ENCODE assay signal across 8 mouse cellular contexts in the genomic region with DNA sequence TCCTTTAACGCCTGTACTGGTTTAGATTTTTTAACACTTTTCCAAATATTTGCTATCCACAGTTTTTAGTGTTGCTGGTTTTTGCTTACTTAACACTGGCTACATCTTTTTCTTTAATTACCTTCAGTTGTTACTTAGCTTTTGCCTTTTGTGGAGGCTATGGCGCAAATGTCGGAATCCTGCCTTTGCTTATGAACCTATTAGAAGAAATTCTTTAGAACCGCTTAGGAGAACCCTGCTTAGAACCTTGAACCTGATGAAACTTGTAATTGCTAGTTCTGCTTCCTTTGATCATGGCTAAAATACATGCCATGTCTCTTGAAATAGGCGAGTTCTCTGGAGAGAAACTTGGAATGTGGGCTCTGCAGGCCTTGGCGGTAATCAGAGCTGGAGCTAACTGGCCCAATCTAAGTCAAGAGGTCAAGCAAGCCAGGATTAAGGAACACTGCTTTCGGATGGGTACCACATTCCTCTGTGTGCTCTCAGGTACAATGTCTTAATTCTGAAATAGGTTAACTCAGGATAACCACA. TPM values are rescaled to one million over a fixed set of nuclear protein-coding genes. Genes with fewer than 3 reads are reported as not detected.
DNase-seq lines count a peak whose midpoint lies in the region; ATAC-seq and TF ChIP-seq lines count a peak whose summit lies in the region.

No protein-coding gene starts in this region.

- no peak for TF ChIP-seq RAD21 in MEL (IDR thresholded peaks at IDR 0.05; ENCODE audit: low read depth, low read length)

- no peak for TF ChIP-seq EP300 in MEL (IDR thresholded peaks at IDR 0.05; ENCODE audit: low read depth in 1 of 2, low read length in 2 of 2)

- H3K79me2 ChIP-seq in MEL (ENCODE audit: control insufficient read depth, insufficient read depth, low read length, poor library complexity), result peaks cover 6% of the 10 kb centered on the region; the same call in 1 of the 2 replicates

- DNase-seq in 416B (ENCODE audit: low read depth) (peak; percentile 89), MEL (ENCODE audit: low read depth, low spot score) (peak; percentile 86)
- no peak for DNase-seq in adrenal gland, adult 8-10 months
- no peak for DNase-seq in adrenal gland, adult 18-20 months (ENCODE audit: low spot score in 2 of 2)
- no peak for DNase-seq in kidney, adult 2 months
- no peak for DNase-seq in lung, adult 18-20 months

- peak overlapping the region; percentile 73 for H3K9ac ChIP-seq in MEL (ENCODE audit: control insufficient read depth, low read depth, low read length, poor library complexity, severe bottlenecking)
- H3K9ac ChIP-seq in forebrain, embryonic 15.5 days (replicated peaks), result peak overlapping the region; percentile 74
- peak overlapping the region; percentile 77 for H3K9ac ChIP-seq in liver, embryonic 15.5 days

- peaks cover 0 to 2% of the 10 kb centered on the region in 2 experiments; a peak in 1 of 4 replicates for H3K4me1 ChIP-seq in MEL (ENCODE audit: control insufficient read depth in 1 of 2, insufficient read depth in 2 of 2, low read length in 2 of 2)
- H3K4me1 ChIP-seq in forebrain, embryonic 15.5 days, result peaks cover 37% of the 10 kb centered on the region
- peaks cover 47% of the 10 kb centered on the region for H3K4me1 ChIP-seq in liver, embryonic 15.5 days (replicated peaks)
- no peaks in the 10 kb centered on the region; the same call in 1 of the 2 replicates for H3K4me1 ChIP-seq in kidney, adult 2 months (ENCODE audit: control insufficient read depth, insufficient read depth, low read length)

- ATAC-seq in forebrain, embryonic 15.5 days (replicated peaks), result no peak
- ATAC-seq in liver, embryonic 15.5 days (ENCODE audit: insufficient read depth), result no peak

- H3K27ac ChIP-seq in MEL (ENCODE audit: control insufficient read depth, low read depth, low read length), result peak overlapping the region; percentile 86
- peak overlapping the region; percentile 97 for H3K27ac ChIP-seq in forebrain, embryonic 15.5 days (replicated peaks)
- H3K27ac ChIP-seq in liver, embryonic 15.5 days (replicated peaks), result peak overlapping the region; percentile 96
- no peak overlapping the region for H3K27ac ChIP-seq in kidney, adult 2 months (ENCODE audit: insufficient read depth, low read depth, low read length)

- H3K9me3 ChIP-seq in MEL (replicated peaks; ENCODE audit: insufficient read depth, low read length), result no peaks in the 10 kb centered on the region
- no peaks in the 10 kb centered on the region for H3K9me3 ChIP-seq in forebrain, embryonic 15.5 days
- no peaks in the 10 kb centered on the region for H3K9me3 ChIP-seq in liver, embryonic 15.5 days (replicated peaks)

- TF ChIP-seq POLR2A in MEL (IDR thresholded peaks at IDR 0.05; ENCODE audit: control insufficient read depth in 1 of 2, insufficient read depth in 1 of 2, low read depth in 1 of 2, low read length in 2 of 2, poor library complexity in 1 of 2), result peak; percentile 52 to 81; a peak in 3 of 4 replicates
- TF ChIP-seq POLR2A in kidney, adult 2 months (IDR thresholded peaks at IDR 0.05; ENCODE audit: low read depth, low read length), result no peak

- peak overlapping the region; percentile 72 for H3K4me2 ChIP-seq in forebrain, embryonic 15.5 days (replicated peaks)
- peak overlapping the region; percentile 77 for H3K4me2 ChIP-seq in liver, embryonic 15.5 days

- H3K4me3 ChIP-seq in MEL (ENCODE audit: control insufficient read depth in 1 of 2, insufficient read depth in 1 of 2, low read depth in 2 of 2, low read length in 2 of 2), result peak overlapping the region; percentile 6 to 47
- peak overlapping the region; percentile 47 for H3K4me3 ChIP-seq in forebrain, embryonic 15.5 days
- peak overlapping the region; percentile 64 for H3K4me3 ChIP-seq in liver, embryonic 15.5 days (replicated peaks)
- no peak overlapping the region for H3K4me3 ChIP-seq in kidney, adult 2 months (ENCODE audit: insufficient read depth, low read depth, low read length)

- H3K27me3 ChIP-seq in MEL (ENCODE audit: control insufficient read depth in 1 of 2, insufficient read depth in 2 of 2, low read length in 2 of 2), result no peaks in the 10 kb centered on the region
- H3K27me3 ChIP-seq in forebrain, embryonic 15.5 days, result no peaks in the 10 kb centered on the region
- H3K27me3 ChIP-seq in liver, embryonic 15.5 days, result no peaks in the 10 kb centered on the region
- 0 out of 2 replicates have a peak, but pooled peaks cover 2% of the 10 kb centered on the region for H3K27me3 ChIP-seq in kidney, adult 2 months (replicated peaks; ENCODE audit: control insufficient read depth, insufficient read depth, low read length)

- WGBS in forebrain, embryonic 15.5 days, result 2% methylated on average over 7 of the region's 7 CpGs
- WGBS in liver, embryonic 15.5 days (ENCODE audit: insufficient replicate concordance), result 6% methylated on average over 7 of the region's 7 CpGs
- WGBS in kidney, adult 2 months, result 71% methylated on average over 7 of the region's 7 CpGs

- TF ChIP-seq CTCF in MEL (IDR thresholded peaks at IDR 0.05 in 2 of 3, conservative IDR thresholded peaks at IDR 0.05 in 1 of 3; ENCODE audit: control insufficient read depth in 1 of 3, insufficient read depth in 1 of 3, low read depth in 2 of 3, low read length in 3 of 3, poor library complexity in 1 of 3, severe bottlenecking in 1 of 3), result no peak
- TF ChIP-seq CTCF in kidney, adult 2 months (conservative IDR thresholded peaks at IDR 0.05; ENCODE audit: insufficient read depth, insufficient read length, low read depth, low read length), result no peak

- H3K36me3 ChIP-seq in MEL (ENCODE audit: control insufficient read depth in 1 of 2, insufficient read depth in 2 of 2, low read length in 2 of 2), result peaks cover 0 to 31% of the 10 kb centered on the region in 2 experiments; a peak in 2 of 4 replicates
- no peaks in the 10 kb centered on the region for H3K36me3 ChIP-seq in forebrain, embryonic 15.5 days
- no peaks in the 10 kb centered on the region for H3K36me3 ChIP-seq in liver, embryonic 15.5 days (replicated peaks)
- no peaks in the 10 kb centered on the region for H3K36me3 ChIP-seq in kidney, adult 2 months (ENCODE audit: control insufficient read depth, insufficient read depth, low read length)

TF ChIP-seq in MEL, 35 proteins besides CTCF, POLR2A, EP300 and RAD21:
- TF ChIP-seq JUND (IDR thresholded peaks at IDR 0.05; ENCODE audit: low read depth, low read length), result no peak
- no peak for TF ChIP-seq NRF1 (IDR thresholded peaks at IDR 0.05; ENCODE audit: insufficient read depth, low read depth, low read length, poor library complexity, severe bottlenecking)
- TF ChIP-seq CHD2 (IDR thresholded peaks at IDR 0.05; ENCODE audit: low read length), result no peak

RNA-seq across cellular contexts. Expression of gene Hist1h3d, which starts 0.9 kb away (rescaled TPM):
- 150 and 212 TPM in 2 replicates for total RNA-seq in MEL (2012; rRNA removed)
- polyA plus RNA-seq in MEL (2012; ENCODE audit: insufficient read depth in 1 of 2, insufficient read length in 2 of 2, low read depth in 1 of 2, low replicate concordance in 2 of 2, missing spikeins in 1 of 2), result 1 to 10 TPM in 1 of 2 experiments, not detected in 1; 1.4 TPM
- 4.5 and 5.1 TPM in 2 replicates for polyA plus RNA-seq in forebrain, embryonic 15.5 days (2015; fragmentation: Nextera tagmentation; extraction: Ambion mirVana)
- 6.0 and 7.4 TPM in 2 replicates for polyA plus RNA-seq in liver, embryonic 15.5 days (2015; fragmentation: Nextera tagmentation; extraction: Ambion mirVana)
- 1 to 10 TPM; 2.9 to 4.8 (median 3.3) TPM for total RNA-seq in adrenal gland, adult 8-10 months (2022)
- 1 to 10 TPM; 3.2 to 3.9 TPM for total RNA-seq in adrenal gland, adult 18-20 months (2021)
- polyA plus RNA-seq in kidney, adult 2 months (2012; rRNA removed), result 0.68 and 0.88 TPM in 2 replicates

RNA-seq across cellular contexts. Expression of gene Hist1h2ad, which starts 2.2 kb away (rescaled TPM):
- 924 and 1,082 TPM in 2 replicates for total RNA-seq in MEL (2012; rRNA removed)
- polyA plus RNA-seq in MEL (2012; ENCODE audit: insufficient read depth in 1 of 2, insufficient read length in 2 of 2, low read depth in 1 of 2, low replicate concordance in 2 of 2, missing spikeins in 1 of 2), result under 1 TPM in 1 of 2 experiments, not detected in 1; 0.14 TPM
- polyA plus RNA-seq in forebrain, embryonic 15.5 days (2015; fragmentation: Nextera tagmentation; extraction: Ambion mirVana), result 1.5 and 2.0 TPM in 2 replicates
- 3.6 and 4.1 TPM in 2 replicates for polyA plus RNA-seq in liver, embryonic 15.5 days (2015; fragmentation: Nextera tagmentation; extraction: Ambion mirVana)
- total RNA-seq in adrenal gland, adult 8-10 months (2022), result 1 to 10 TPM; 4.8 to 9.8 (median 5.8) TPM
- 1 to 10 TPM; 5.6 to 6.1 TPM for total RNA-seq in adrenal gland, adult 18-20 months (2021)
- not detected in 2 replicates for polyA plus RNA-seq in kidney, adult 2 months (2012; rRNA removed)

RNA-seq across cellular contexts. Expression of gene Hist1h2bf, which starts 2.4 kb away (rescaled TPM):
- total RNA-seq in MEL (2012; rRNA removed), result 1,093 and 1,255 TPM in 2 replicates
- 1 to 10 TPM in 1 of 2 experiments, not detected in 1; 2.2 TPM for polyA plus RNA-seq in MEL (2012; ENCODE audit: insufficient read depth in 1 of 2, insufficient read length in 2 of 2, low read depth in 1 of 2, low replicate concordance in 2 of 2, missing spikeins in 1 of 2)
- polyA plus RNA-seq in forebrain, embryonic 15.5 days (2015; fragmentation: Nextera tagmentation; extraction: Ambion mirVana), result 1.6 and 2.9 TPM in 2 replicates
- 4.0 and 6.7 TPM in 2 replicates for polyA plus RNA-seq in liver, embryonic 15.5 days (2015; fragmentation: Nextera tagmentation; extraction: Ambion mirVana)
- total RNA-seq in adrenal gland, adult 8-10 months (2022), result 10 to 100 TPM; 18.7 to 29.5 (median 23.2) TPM
- 10 to 100 TPM; 15.9 to 21.9 TPM for total RNA-seq in adrenal gland, adult 18-20 months (2021)
- polyA plus RNA-seq in kidney, adult 2 months (2012; rRNA removed), result 0.30 and 0.99 TPM in 2 replicates

RNA-seq across cellular contexts. Expression of gene Hist1h4d, which starts 5.0 kb away (rescaled TPM):
- total RNA-seq in MEL (2012; rRNA removed), result 1,889 and 1,922 TPM in 2 replicates
- 10 to 100 TPM in 1 of 2 experiments, not detected in 1; 11.7 TPM for polyA plus RNA-seq in MEL (2012; ENCODE audit: insufficient read depth in 1 of 2, insufficient read length in 2 of 2, low read depth in 1 of 2, low replicate concordance in 2 of 2, missing spikeins in 1 of 2)
- 76.0 and 88.6 TPM in 2 replicates for polyA plus RNA-seq in forebrain, embryonic 15.5 days (2015; fragmentation: Nextera tagmentation; extraction: Ambion mirVana)
- 125 and 146 TPM in 2 replicates for polyA plus RNA-seq in liver, embryonic 15.5 days (2015; fragmentation: Nextera tagmentation; extraction: Ambion mirVana)
- total RNA-seq in adrenal gland, adult 8-10 months (2022), result 100 to 1,000 TPM; 116 to 151 (median 145) TPM
- 100 to 1,000 TPM; 125 to 153 TPM for total RNA-seq in adrenal gland, adult 18-20 months (2021)
- 3.7 and 5.4 TPM in 2 replicates for polyA plus RNA-seq in kidney, adult 2 months (2012; rRNA removed)

RNA-seq across cellular contexts. Expression of gene Hist1h2bg, which starts 5.2 kb away (rescaled TPM):
- 2,580 and 3,348 TPM in 2 replicates for total RNA-seq in MEL (2012; rRNA removed)
- polyA plus RNA-seq in MEL (2012; ENCODE audit: insufficient read depth in 1 of 2, insufficient read length in 2 of 2, low read depth in 1 of 2, low replicate concordance in 2 of 2, missing spikeins in 1 of 2), result 10 to 100 TPM in 1 of 2 experiments, not detected in 1; 14.7 TPM
- polyA plus RNA-seq in forebrain, embryonic 15.5 days (2015; fragmentation: Nextera tagmentation; extraction: Ambion mirVana), result 4.7 and 5.6 TPM in 2 replicates
- polyA plus RNA-seq in liver, embryonic 15.5 days (2015; fragmentation: Nextera tagmentation; extraction: Ambion mirVana), result 10.0 and 11.6 TPM in 2 replicates
- 10 to 100 TPM; 55.2 to 81.2 (median 75.0) TPM for total RNA-seq in adrenal gland, adult 8-10 months (2022)
- total RNA-seq in adrenal gland, adult 18-20 months (2021), result 10 to 100 TPM; 54.4 to 56.8 TPM
- polyA plus RNA-seq in kidney, adult 2 months (2012; rRNA removed), result 3.1 and 4.6 TPM in 2 replicates

Comparison
In these comparisons a context has a peak if more than half of its experiments do, and no peak if none do; other contexts are left out.
1. DNase-seq: peak in 416B (single experiment) and MEL (single experiment); none in adrenal gland, adult 8-10 months (single experiment), adrenal gland, adult 18-20 months (0 of 2), kidney, adult 2 months (single experiment) and lung, adult 18-20 months (0 of 2).
2. Peak in every context shown above with its lines, with median percentiles within 50 percentile points of each other: H3K9ac ChIP-seq.